Mouse (Mus musculus): ENCODE data around the gene Smarcd1. TPM values are rescaled to one million over a fixed set of nuclear protein-coding genes. Genes with fewer than 3 reads are reported as not detected.
"Not testable (repeated sequence)": the region's sequence is repeated elsewhere in the genome, so short reads cannot be mapped to it uniquely, and the experiment has no call there.

The Smarcd1 gene
- total RNA-seq, 2 experiments from 2014 or later = 28.0 to 29.8 TPM

DNA sequence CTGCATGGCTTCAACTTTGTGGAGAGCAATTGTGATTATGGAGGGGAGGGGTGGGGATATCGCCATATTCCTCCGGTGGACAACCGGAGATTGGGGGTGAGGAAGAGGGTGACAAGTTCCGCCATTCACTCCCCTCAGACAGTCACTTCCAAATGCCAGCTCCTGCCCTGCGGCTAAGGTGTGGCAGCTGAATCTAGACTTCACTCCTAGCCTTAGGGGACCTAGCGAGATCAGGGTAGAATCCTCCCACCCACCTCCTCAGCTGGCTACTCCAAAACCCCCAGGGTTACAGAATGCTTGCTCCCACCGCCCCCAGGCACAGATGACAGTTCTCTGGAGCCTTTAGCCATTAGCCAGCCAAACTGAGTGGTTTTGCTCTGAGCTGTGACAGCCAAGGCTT, 22.9 kb upstream of the Smarcd1 start:
- ATAC-seq (replicated peaks; ENCODE audit: poor library complexity, severe bottlenecking) = no peak

DNA sequence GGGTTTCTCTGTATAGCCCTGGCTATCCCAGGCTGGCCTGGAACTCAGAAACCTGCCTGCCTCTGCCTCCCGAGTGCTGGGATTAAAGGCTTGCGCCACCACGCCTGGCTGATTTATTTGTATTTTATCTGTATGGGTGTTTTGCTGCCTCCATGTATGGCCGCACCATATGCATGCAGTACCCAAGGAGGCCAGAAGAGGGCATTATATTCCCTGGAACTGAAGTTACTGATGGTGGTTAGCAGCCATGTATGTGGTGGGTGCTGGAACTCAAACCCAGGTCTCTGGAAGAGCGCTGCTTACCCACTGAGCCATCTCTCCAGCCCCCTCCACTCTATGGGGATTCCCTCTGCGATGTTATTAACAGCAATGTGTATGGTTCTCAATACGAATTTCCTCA, 19.0 kb upstream of the Smarcd1 start:
- no peak for ATAC-seq (replicated peaks; ENCODE audit: poor library complexity, severe bottlenecking)

DNA sequence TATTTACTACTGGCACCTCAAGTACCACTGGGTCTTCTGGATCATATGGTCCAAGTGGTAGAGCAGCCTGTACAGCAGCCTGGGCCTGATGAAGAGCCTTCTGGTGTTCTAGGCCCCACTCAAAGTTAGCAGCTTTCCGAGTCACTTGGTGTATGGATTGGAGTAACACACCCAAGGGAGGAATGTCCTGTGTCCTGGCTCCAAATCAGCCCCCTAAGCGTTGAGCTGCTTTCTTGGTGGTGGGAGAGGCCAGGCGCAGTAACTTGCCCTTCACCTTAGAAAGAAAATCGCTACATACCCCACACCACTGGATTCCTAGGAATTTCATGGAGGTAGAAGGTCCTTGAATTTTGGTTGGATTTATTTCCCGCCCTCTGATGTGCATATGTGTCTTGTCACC, 17.8 kb upstream of the Smarcd1 start:
- no peak for ATAC-seq (replicated peaks; ENCODE audit: poor library complexity, severe bottlenecking)

GRCm38 (mm10) chr15:99688712-99689111, 13.2 kb upstream of the Smarcd1 start:
- peak; percentile 82 for ATAC-seq (replicated peaks; ENCODE audit: poor library complexity, severe bottlenecking)

DNA sequence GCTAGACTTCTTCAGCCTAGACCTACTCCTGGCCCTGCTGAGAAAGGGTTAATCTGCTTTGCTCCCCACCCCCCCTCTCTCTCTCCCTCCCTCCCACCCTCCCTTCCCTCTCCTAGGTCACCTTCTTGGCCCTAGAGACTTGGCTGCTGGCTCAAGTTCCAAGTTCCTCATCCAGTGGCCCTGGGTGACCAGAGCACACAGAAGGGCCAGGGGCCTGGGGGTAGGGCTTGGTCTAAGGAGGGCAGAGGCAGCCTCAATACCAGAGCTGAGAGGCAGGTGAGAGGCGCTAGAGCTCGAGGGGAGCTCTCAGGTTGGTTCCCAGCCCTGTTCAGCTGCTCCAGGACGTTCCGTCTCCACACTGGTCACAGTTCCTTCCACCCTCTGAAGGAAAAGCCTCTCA, 11.0 kb upstream of the Smarcd1 start:
- no peak; the same call in 1 of the 2 replicates for ATAC-seq (replicated peaks; ENCODE audit: poor library complexity, severe bottlenecking)

DNA sequence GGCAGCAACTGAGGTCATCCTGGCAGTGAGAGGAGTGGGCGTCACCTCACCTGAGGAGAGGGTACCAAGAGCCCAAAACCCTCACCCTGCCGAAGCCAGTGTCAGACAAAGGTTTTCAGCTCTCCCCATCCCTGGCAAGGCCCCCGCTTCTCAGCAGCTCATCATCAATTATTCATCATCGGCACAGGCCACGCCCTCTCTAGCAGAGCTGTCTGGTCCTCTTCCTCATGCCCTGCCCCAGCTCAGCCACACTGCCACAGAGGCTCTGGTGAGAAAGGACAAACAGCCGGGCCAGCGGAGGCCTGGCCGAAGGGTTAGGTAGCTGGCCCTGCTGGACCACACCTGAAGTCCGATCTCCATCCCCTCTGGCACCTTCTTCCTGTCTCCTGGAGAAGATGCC, 10.0 kb upstream of the Smarcd1 start:
- ATAC-seq (replicated peaks; ENCODE audit: poor library complexity, severe bottlenecking) = no peak

GRCm38 (mm10) chr15:99697309-99697708, 4.6 kb upstream of the Smarcd1 start:
- no peak for ATAC-seq (replicated peaks; ENCODE audit: poor library complexity, severe bottlenecking)

- no peak for ATAC-seq (replicated peaks; ENCODE audit: poor library complexity, severe bottlenecking)
Observed at GRCm38 (mm10) chr15:99698533-99699085, 3.3 kb upstream of the Smarcd1 start.

DNA sequence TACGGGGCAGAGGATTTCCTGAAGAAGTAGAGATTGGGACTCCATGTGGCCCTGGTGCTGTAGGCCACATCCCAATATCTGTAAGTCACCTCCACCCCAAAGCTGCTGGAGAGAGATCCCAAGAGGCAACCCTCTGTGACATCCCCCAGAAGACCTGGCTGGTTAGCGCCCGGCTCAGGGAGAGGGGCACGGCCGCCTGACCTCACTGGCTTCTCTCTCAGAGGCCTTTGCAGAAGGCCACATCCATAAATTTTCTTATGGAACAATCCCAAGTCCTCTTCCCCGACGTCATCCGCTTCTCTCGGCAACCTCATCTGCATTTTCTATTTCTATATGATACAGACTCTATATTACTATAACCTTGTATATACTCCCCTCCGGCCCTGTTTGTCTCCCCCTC, 2.2 kb upstream of the Smarcd1 start:
- ATAC-seq (replicated peaks; ENCODE audit: poor library complexity, severe bottlenecking) = no peak

GRCm38 (mm10) chr15:99700219-99701106, 1.5 kb upstream of the Smarcd1 start:
- no peak for ATAC-seq (replicated peaks; ENCODE audit: poor library complexity, severe bottlenecking)

DNA sequence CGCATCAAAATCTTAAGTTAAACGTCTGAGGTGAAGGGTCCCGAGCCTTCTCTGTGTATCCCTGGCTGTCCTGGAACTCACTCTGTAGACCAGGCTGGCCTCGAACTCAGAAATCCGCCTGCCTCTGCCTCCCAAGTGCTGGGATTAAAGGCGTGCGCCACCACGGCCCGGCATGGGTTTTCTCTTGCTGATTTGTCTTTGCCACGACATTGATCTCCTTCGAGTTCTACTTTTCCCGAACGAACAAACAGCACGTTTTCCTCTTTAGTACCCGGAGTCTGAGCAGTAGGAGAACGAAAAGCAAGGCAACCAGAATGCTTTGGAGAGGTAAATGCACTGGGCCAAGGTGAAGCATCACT, 310 bp upstream of the Smarcd1 start:
- ATAC-seq (replicated peaks; ENCODE audit: poor library complexity, severe bottlenecking) = not testable (repeated sequence)

DNA sequence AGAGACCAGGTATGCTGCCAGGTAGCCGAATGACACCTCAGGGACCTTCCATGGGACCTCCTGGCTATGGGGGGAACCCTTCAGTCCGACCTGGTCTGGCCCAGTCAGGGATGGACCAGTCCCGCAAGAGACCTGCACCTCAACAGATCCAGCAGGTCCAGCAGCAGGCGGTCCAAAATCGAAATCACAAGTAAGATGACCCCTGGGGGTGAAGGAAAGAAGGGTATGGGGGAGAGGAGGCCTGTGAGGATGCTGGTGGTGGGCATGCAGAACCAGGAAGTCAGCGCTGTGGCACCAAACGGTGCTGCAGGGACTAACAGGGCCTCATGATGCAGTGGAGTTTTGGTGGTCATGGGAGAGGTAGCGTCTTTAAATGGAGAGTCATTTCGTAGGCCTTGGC, 1.2 kb downstream of the Smarcd1 start:
- ATAC-seq (replicated peaks; ENCODE audit: poor library complexity, severe bottlenecking) = no peak

- ATAC-seq (replicated peaks; ENCODE audit: poor library complexity, severe bottlenecking) = no peak
Observed at GRCm38 (mm10) chr15:99703676-99704040, 1.7 kb downstream of the Smarcd1 start.

GRCm38 (mm10) chr15:99704041-99704681, 2.2 kb downstream of the Smarcd1 start:
- ATAC-seq (replicated peaks; ENCODE audit: poor library complexity, severe bottlenecking) = no peak

DNA sequence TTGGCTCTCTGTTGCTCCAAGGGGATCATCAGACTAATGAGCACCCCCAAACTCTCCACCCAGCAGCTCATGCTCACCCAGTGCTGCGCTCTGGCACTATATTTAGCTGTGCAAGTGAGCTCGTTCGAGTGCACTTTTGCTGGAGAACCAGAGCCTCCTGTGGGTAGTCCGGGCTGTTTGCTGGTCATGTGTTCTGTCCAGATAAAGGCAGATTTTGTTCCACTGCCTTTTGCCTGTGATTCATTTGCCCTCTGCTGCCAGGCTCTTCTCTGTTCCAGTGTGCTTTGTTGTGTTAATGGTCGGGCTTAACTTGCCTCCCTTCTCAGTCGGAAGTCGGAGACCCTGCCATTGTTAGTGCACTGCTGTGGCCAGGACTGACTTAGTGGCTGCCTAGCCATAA, 3.0 kb downstream of the Smarcd1 start:
- no peak for ATAC-seq (replicated peaks; ENCODE audit: poor library complexity, severe bottlenecking)

DNA sequence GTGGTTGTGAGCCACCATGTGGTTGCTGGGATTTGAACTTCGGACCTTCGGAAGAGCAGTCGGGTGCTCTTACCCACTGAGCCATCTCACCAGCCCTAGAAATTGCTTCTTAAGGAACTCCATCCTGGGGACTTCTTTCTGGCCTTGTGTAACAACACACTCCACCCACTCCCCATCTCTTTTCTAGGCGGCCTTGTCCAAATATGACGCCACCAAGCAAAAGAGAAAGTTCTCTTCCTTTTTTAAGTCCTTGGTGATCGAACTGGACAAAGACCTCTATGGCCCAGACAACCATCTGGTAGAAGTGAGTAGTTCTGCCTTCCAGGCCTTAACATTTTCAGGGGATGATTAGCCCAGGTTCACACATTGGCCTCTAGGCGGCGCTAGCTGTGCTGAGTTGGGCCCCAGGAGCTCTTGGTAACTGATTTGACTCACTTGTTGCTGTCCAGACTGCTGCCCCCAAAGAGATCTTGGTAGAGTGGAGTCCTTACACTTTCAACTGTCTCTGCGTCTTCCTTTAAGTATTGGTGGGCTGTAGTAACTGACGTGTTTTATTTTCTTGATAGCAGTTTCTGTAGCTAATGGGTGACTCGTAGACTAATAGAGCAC, 3.6 kb downstream of the Smarcd1 start, which contains the start of gene Gm17349:
Gene Gm17349 (minus strand): TSS at position 51 of the 609 bp plus-strand sequence.
- peak; percentile 48; the same call in 1 of the 2 replicates for ATAC-seq (replicated peaks; ENCODE audit: poor library complexity, severe bottlenecking)

GRCm38 (mm10) chr15:99708176-99708575, 6.2 kb downstream of the Smarcd1 start:
- ATAC-seq (replicated peaks; ENCODE audit: poor library complexity, severe bottlenecking) = no peak

DNA sequence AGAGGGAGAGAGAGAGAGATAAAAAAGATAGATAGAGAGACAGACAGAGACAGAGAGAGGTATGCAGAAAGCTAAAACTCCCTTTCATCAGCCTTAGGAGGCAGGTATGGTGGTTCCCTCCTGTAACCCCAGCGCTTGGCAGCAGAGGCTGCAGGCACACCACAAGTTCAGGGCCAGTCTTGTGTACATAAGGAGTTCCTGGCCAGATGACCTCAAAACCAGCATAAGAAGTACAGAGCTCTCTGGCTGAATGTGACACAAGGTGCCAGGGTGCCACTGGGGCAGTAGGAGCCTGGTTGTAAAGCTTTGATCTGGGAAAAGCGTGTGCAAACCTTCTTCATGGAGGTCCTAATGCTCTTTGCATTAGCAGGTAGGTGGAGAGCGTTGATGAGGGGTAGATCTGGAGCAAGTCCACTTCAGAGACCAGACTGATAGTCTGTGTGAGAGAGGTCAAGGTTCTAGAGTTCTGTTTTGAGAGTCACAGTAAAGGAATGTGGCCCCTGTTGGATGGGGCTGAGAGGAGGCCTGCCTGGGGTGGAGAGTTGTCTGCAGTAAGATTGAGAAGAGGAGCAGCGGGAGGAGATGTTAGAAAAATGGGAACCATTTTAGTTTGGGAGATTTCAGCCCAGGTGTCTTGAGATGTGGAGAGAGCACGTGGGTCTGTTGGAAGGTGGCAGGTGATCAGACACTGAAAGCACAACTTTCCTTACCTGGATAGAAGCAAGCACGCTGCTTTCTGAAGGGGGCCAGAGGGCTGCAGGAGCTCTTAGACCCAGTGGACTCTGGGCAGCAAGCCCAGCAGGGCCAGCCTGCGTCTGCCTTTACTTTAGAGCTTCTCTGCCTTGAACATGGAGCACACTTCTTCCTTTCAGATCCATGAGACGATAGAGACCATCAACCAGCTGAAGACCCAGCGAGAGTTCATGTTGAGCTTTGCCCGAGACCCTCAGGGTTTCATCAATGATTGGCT, 8.6 kb downstream of the Smarcd1 start:
- no peak for ATAC-seq (replicated peaks; ENCODE audit: poor library complexity, severe bottlenecking)

GRCm38 (mm10) chr15:99711491-99711890, 9.6 kb downstream of the Smarcd1 start:
- no peak for ATAC-seq (replicated peaks; ENCODE audit: poor library complexity, severe bottlenecking)
